Mouse (Mus musculus): ENCODE data around the gene Ranbp17. TPM values are rescaled to one million over a fixed set of nuclear protein-coding genes. Genes with fewer than 3 reads are reported as not detected.
A peak's percentile ranks its signal among the peaks of the same experiment; 100 is the strongest.

Ranbp17 gene
- polyA plus RNA-seq, 1 experiment from 2014 or later: 10.6 TPM

DNA sequence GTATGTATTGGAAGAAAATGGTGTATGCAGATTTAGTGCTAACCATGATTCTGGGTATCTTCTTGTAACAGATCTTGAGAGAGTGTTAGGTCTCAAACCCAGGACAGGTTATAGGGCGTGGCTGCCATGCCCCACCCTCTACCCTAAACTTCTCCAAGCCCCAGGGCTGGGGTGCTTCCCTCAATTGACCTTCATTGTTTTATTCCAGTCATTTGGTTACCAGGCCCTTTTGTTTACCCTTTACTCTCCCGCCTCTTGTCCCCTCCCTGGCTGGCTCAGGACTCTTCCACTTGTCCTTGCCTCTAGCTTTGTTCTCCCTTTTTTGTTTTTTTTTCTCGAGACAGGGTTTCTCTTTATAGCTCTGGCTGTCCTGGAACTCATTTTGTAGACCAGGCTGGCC is 20.0 kb upstream of the Ranbp17 start:
- DNase-seq (ENCODE audit: low spot score): no peak
- 79% methylated on average over 3 of the region's 3 CpGs for WGBS
- no peaks in the 10 kb centered on the region for H3K9me3 ChIP-seq (ENCODE audit: control insufficient read depth, low read length)

DNA sequence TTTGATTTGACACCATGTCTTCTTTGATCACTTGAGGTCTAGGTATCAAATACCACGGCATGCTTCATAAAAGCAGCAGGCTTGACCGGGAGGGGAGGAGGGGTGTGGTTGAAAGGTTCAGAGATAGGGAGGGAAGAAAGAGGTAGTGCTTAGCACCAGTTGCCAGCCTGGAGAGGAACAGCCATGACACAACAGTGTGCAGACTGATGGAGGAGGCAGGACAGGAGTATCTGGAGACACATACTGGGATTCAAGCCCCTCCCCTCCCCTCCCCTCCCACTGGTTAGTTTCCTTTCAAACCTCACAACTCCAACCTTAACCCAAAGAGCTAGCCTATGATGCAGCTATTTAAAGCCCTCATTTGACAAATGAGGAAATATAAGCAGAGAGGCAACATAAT is 16.0 kb upstream of the Ranbp17 start:
- Histone ChIP-seq H3K27ac (no peak overlapping the region), H3K4me2 (replicated peaks) (no peak overlapping the region), H3K4me1 (replicated peaks; ENCODE audit: control insufficient read depth, insufficient read depth, low read length) (no peaks in the 10 kb centered on the region), H3K36me3 (replicated peaks; ENCODE audit: control insufficient read depth, insufficient read depth) (no peaks in the 10 kb centered on the region), H3K9ac (no peak overlapping the region), H3K27me3 (ENCODE audit: control insufficient read depth, insufficient read depth, low read length) (no peaks in the 10 kb centered on the region), H3K9me3 (ENCODE audit: control insufficient read depth, low read length) (no peaks in the 10 kb centered on the region), H3K4me3 (replicated peaks; ENCODE audit: low read length) (no peak overlapping the region)
- 75% methylated on average over 2 of the region's 2 CpGs for WGBS
- ATAC-seq (ENCODE audit: low FRiP score) (no peak), DNase-seq (ENCODE audit: low spot score) (no peak)

More for the DNA sequence above, 20.0 kb upstream of the Ranbp17 start:
- H3K4me3 ChIP-seq (replicated peaks; ENCODE audit: low read length): no peak overlapping the region
- no peak overlapping the region for H3K27ac ChIP-seq
- H3K36me3 ChIP-seq (replicated peaks; ENCODE audit: control insufficient read depth, insufficient read depth): no peaks in the 10 kb centered on the region
- H3K4me1 ChIP-seq (replicated peaks; ENCODE audit: control insufficient read depth, insufficient read depth, low read length): no peaks in the 10 kb centered on the region
- no peak overlapping the region for H3K9ac ChIP-seq
- no peaks in the 10 kb centered on the region for H3K27me3 ChIP-seq (ENCODE audit: control insufficient read depth, insufficient read depth, low read length)
- no peak for ATAC-seq (ENCODE audit: low FRiP score)
- H3K4me2 ChIP-seq (replicated peaks): no peak overlapping the region

DNA sequence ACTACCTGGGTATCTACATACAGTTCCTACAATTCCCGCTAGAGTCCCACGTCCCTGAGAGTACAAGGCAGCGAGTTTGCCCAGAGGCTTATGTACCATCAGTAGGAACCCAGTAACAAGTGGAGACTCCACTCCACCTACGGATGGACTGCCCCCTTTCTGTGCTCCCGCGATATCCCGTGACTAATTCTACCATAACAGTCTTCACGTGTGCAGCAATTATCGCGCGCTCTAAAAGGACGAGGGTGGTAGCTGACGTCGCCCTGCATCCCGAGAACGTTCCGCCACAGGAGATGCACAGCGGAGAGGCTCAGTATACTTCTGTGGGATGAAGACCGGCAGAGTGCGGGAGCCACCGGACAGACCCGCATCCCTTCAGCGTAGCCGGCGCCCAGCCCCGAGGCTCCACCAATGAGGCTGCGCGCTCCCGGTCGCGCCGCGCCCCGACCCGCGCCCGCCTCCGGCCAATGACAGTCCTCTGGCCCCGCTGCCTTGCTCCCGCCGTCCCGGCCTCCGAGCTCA is 631 bp downstream of the Ranbp17 start:
- Histone ChIP-seq H3K4me1 (replicated peaks; ENCODE audit: control insufficient read depth, insufficient read depth, low read length) (peaks cover 6% of the 10 kb centered on the region), H3K4me2 (replicated peaks) (peak overlapping the region; percentile 67), H3K27me3 (ENCODE audit: control insufficient read depth, insufficient read depth, low read length) (no peaks in the 10 kb centered on the region), H3K27ac (peak overlapping the region; percentile 89), H3K4me3 (replicated peaks; ENCODE audit: low read length) (peak overlapping the region; percentile 93), H3K9ac (peak overlapping the region; percentile 91), H3K9me3 (ENCODE audit: control insufficient read depth, low read length) (no peaks in the 10 kb centered on the region), H3K36me3 (replicated peaks; ENCODE audit: control insufficient read depth, insufficient read depth) (no peaks in the 10 kb centered on the region)
- DNase-seq (ENCODE audit: low spot score) (peak; percentile 80), ATAC-seq (ENCODE audit: low FRiP score) (peak; percentile 92)
- WGBS: under 1% methylated on average over 40 of the region's 43 CpGs

DNA sequence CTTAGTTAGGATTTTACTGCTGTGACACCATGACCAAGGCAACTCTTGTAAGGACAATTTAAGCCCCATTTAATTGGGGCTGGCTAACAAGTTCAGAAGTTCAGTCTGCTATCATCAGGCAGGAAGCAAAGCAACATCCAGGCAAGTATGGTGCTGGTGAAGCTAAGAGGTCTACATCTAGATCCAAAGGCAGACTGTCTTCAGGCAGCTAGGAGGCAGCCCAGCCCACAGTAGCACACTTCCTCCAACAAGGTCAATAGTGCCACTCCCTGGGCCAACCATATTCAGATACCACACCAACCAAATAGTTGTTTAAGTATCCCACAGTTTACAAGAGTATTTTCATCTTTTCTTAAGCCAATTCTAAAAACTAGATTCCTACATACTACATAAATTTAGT is 4.1 kb downstream of the Ranbp17 start:
- no peak overlapping the region for H3K4me3 ChIP-seq (replicated peaks; ENCODE audit: low read length)
- H3K9ac ChIP-seq: no peak overlapping the region
- no peaks in the 10 kb centered on the region for H3K36me3 ChIP-seq (replicated peaks; ENCODE audit: control insufficient read depth, insufficient read depth)
- DNase-seq (ENCODE audit: low spot score) (no peak), ATAC-seq (ENCODE audit: low FRiP score) (no peak)
- no peak overlapping the region for H3K4me2 ChIP-seq (replicated peaks)
- no peaks in the 10 kb centered on the region for H3K9me3 ChIP-seq (ENCODE audit: control insufficient read depth, low read length)
- H3K27me3 ChIP-seq (ENCODE audit: control insufficient read depth, insufficient read depth, low read length): no peaks in the 10 kb centered on the region
- H3K4me1 ChIP-seq (replicated peaks; ENCODE audit: control insufficient read depth, insufficient read depth, low read length): peaks cover 6% of the 10 kb centered on the region
- H3K27ac ChIP-seq: no peak overlapping the region

- Histone ChIP-seq H3K27ac (no peak overlapping the region), H3K9me3 (ENCODE audit: control insufficient read depth, low read length) (no peaks in the 10 kb centered on the region), H3K9ac (no peak overlapping the region), H3K36me3 (replicated peaks; ENCODE audit: control insufficient read depth, insufficient read depth) (peaks cover 23% of the 10 kb centered on the region; the same call in 1 of the 2 replicates), H3K4me3 (replicated peaks; ENCODE audit: low read length) (no peak overlapping the region), H3K27me3 (ENCODE audit: control insufficient read depth, insufficient read depth, low read length) (no peaks in the 10 kb centered on the region), H3K4me1 (replicated peaks; ENCODE audit: control insufficient read depth, insufficient read depth, low read length) (no peaks in the 10 kb centered on the region), H3K4me2 (replicated peaks) (no peak overlapping the region)
- DNase-seq (ENCODE audit: low spot score) (no peak), ATAC-seq (ENCODE audit: low FRiP score) (no peak)
- WGBS: 90% methylated on average over 4 of the region's 4 CpGs
Measured at GRCm38 (mm10) chr11:33485746-33486145, 27.8 kb downstream of the Ranbp17 start.

DNA sequence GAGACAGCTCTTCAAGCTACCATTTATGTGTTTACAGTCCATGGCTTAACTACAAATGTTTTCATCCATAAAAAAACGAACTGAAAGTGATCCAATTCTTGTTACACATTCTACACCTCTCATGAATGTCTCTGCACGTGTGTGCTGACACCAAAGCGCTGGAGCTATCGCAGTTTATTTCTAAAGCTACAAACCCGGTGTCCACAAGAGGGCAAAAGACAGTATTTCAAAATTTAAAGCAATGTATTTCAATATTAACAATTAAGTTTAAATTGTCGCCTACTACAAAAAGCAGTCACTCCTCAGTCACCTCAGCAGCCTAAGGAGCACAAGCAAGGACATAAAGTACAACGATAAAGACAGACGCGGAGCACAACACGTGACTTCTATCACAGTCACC is 33.1 kb downstream of the Ranbp17 start:
- no peak overlapping the region for H3K4me2 ChIP-seq (replicated peaks)
- no peak overlapping the region for H3K9ac ChIP-seq
- DNase-seq (ENCODE audit: low spot score) (no peak), ATAC-seq (ENCODE audit: low FRiP score) (no peak)
- WGBS: 91% methylated on average over 10 of the region's 10 CpGs
- no peak overlapping the region for H3K27ac ChIP-seq
- no peaks in the 10 kb centered on the region for H3K27me3 ChIP-seq (ENCODE audit: control insufficient read depth, insufficient read depth, low read length)
- H3K9me3 ChIP-seq (ENCODE audit: control insufficient read depth, low read length): no peaks in the 10 kb centered on the region
- H3K36me3 ChIP-seq (replicated peaks; ENCODE audit: control insufficient read depth, insufficient read depth): peaks cover under 1% of the 10 kb centered on the region; the same call in 1 of the 2 replicates
- no peak overlapping the region for H3K4me3 ChIP-seq (replicated peaks; ENCODE audit: low read length)
- no peaks in the 10 kb centered on the region for H3K4me1 ChIP-seq (replicated peaks; ENCODE audit: control insufficient read depth, insufficient read depth, low read length)

GRCm38 (mm10) chr11:33479209-33479608 is 34.3 kb downstream of the Ranbp17 start:
- Histone ChIP-seq H3K4me2 (replicated peaks) (no peak overlapping the region), H3K9ac (no peak overlapping the region), H3K4me1 (replicated peaks; ENCODE audit: control insufficient read depth, insufficient read depth, low read length) (no peaks in the 10 kb centered on the region), H3K27ac (no peak overlapping the region), H3K4me3 (replicated peaks; ENCODE audit: low read length) (no peak overlapping the region), H3K36me3 (replicated peaks; ENCODE audit: control insufficient read depth, insufficient read depth) (no peaks in the 10 kb centered on the region; the same call in 1 of the 2 replicates), H3K27me3 (ENCODE audit: control insufficient read depth, insufficient read depth, low read length) (no peaks in the 10 kb centered on the region), H3K9me3 (ENCODE audit: control insufficient read depth, low read length) (no peaks in the 10 kb centered on the region)
- DNase-seq (ENCODE audit: low spot score) (no peak), ATAC-seq (ENCODE audit: low FRiP score) (no peak)
- WGBS: 86% methylated on average over 4 of the region's 4 CpGs

DNA sequence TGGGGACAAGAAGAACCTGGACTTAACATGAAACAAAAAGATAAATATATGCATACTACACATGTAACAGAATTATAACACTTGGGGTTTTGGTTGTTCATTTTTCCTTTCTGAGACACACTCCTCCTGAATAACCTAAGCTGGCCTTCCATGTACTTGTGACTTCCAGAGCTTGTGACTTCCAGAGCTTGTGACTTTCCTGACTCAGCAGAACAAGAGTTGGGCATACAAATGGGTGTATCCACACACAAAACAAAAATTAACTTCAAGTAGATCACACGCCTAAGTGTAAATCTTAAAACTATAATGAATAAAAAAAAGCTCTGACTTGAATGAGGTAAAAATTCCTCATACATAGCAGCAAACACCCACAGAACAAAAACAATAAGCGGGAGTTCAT is 36.9 kb downstream of the Ranbp17 start:
- no peaks in the 10 kb centered on the region for H3K9me3 ChIP-seq (ENCODE audit: control insufficient read depth, low read length)
- no peak for DNase-seq (ENCODE audit: low spot score)
- H3K4me2 ChIP-seq (replicated peaks): no peak overlapping the region
- no peaks in the 10 kb centered on the region; the same call in 1 of the 2 replicates for H3K36me3 ChIP-seq (replicated peaks; ENCODE audit: control insufficient read depth, insufficient read depth)
- ATAC-seq (ENCODE audit: low FRiP score): no peak
- no peaks in the 10 kb centered on the region for H3K4me1 ChIP-seq (replicated peaks; ENCODE audit: control insufficient read depth, insufficient read depth, low read length)
- 89% methylated on average over 2 of the region's 2 CpGs for WGBS
- H3K4me3 ChIP-seq (replicated peaks; ENCODE audit: low read length): no peak overlapping the region
- H3K9ac ChIP-seq: no peak overlapping the region
- H3K27me3 ChIP-seq (ENCODE audit: control insufficient read depth, insufficient read depth, low read length): no peaks in the 10 kb centered on the region
- no peak overlapping the region for H3K27ac ChIP-seq

DNA sequence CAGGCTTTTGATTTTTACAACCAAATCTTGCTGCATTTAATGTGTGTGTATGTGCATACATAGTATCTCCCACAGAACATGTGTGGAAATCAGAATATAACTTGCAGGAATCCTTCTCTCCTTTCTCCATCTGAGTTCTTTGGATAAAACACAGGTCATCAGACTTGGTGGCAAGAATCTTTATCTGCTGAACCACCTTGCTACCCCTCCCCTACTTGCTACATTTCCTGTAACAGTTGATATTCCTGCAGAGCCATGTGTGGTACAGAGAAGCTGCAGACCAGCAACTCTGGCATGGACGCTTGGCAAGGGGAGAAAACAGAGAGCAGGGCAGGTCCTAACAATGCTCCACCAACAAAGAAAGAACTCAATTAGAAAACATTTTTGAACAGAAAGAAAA is 52.4 kb downstream of the Ranbp17 start:
- no peaks in the 10 kb centered on the region for H3K4me1 ChIP-seq (replicated peaks; ENCODE audit: control insufficient read depth, insufficient read depth, low read length)
- DNase-seq (ENCODE audit: low spot score) (no peak), ATAC-seq (ENCODE audit: low FRiP score) (no peak)
- WGBS: 72% methylated on average over 1 of the region's 1 CpGs
- H3K27me3 ChIP-seq (ENCODE audit: control insufficient read depth, insufficient read depth, low read length): no peaks in the 10 kb centered on the region
- H3K9me3 ChIP-seq (ENCODE audit: control insufficient read depth, low read length): no peaks in the 10 kb centered on the region
- no peak overlapping the region for H3K4me2 ChIP-seq (replicated peaks)
- H3K4me3 ChIP-seq (replicated peaks; ENCODE audit: low read length): no peak overlapping the region
- no peak overlapping the region for H3K27ac ChIP-seq
- no peak overlapping the region for H3K9ac ChIP-seq
- no peaks in the 10 kb centered on the region for H3K36me3 ChIP-seq (replicated peaks; ENCODE audit: control insufficient read depth, insufficient read depth)

DNA sequence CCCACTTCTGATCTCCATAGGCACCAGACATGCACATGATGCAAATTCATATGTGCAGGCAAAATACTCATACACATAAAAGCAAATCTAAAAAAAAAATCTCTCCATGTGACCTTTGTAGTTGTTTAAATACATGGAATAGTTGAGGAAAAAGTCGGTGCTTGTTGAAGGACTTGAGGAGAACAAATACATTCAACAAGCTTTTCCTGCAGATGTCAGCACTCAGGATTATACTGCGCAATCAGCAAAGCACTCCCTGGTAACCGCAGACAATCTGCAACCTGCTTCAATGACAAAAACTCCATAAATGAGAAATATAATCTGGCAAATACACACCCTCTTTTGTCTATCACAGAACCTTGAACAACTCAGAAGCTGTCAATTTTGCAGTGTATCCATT is 59.5 kb downstream of the Ranbp17 start:
- no peaks in the 10 kb centered on the region for H3K9me3 ChIP-seq (ENCODE audit: control insufficient read depth, low read length)
- no peaks in the 10 kb centered on the region for H3K4me1 ChIP-seq (replicated peaks; ENCODE audit: control insufficient read depth, insufficient read depth, low read length)
- H3K9ac ChIP-seq: no peak overlapping the region
- no peak overlapping the region for H3K4me3 ChIP-seq (replicated peaks; ENCODE audit: low read length)
- ATAC-seq (ENCODE audit: low FRiP score) (no peak), DNase-seq (ENCODE audit: low spot score) (no peak)
- WGBS: 92% methylated on average over 3 of the region's 3 CpGs
- no peaks in the 10 kb centered on the region for H3K36me3 ChIP-seq (replicated peaks; ENCODE audit: control insufficient read depth, insufficient read depth)
- H3K27me3 ChIP-seq (ENCODE audit: control insufficient read depth, insufficient read depth, low read length): no peaks in the 10 kb centered on the region
- H3K27ac ChIP-seq: no peak overlapping the region
- no peak overlapping the region for H3K4me2 ChIP-seq (replicated peaks)
